Mouse (Mus musculus) retina, adult 2 months (tissue): Measurements from ENCODE around the gene Mga.

Experiments
- DNase-seq: peaks from one replicate; pipeline ENCODE4 v3.0.0-alpha.2; 2012; ENCODE audit warnings: low read depth, low spot score

The Mga gene

GRCm38 (mm10) chr2:119987441-119987840 lies 90.4 kb downstream of the Mga start:
- DNase-seq: no peak

GRCm38 (mm10) chr2:119988952-119989351 lies 91.9 kb downstream of the Mga start:
- no peak for DNase-seq

- no peak for DNase-seq
Observed at GRCm38 (mm10) chr2:119990881-119991280, 93.9 kb downstream of the Mga start.

- DNase-seq: no peak
Observed at GRCm38 (mm10) chr2:119992349-119992748, 95.3 kb downstream of the Mga start.

DNA sequence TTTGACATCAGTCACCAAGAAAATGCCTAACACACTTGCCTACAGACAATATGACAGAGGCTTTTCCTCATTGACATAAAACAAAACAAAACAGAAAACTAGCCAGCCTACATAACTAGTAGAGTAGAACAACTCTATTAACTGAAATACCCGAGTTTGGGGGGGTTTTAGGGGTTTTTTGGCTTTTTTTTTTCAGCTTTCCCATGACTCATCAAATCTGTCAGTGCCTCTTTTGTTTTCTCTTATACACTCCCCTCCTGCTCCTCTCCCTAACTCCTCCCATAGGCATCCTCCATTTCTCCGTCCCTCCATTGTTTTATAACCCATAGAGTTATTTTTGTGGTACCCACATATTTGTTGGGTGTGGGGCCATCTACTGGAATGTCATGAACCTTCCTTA lies 96.5 kb downstream of the Mga start:
- no peak for DNase-seq

DNA sequence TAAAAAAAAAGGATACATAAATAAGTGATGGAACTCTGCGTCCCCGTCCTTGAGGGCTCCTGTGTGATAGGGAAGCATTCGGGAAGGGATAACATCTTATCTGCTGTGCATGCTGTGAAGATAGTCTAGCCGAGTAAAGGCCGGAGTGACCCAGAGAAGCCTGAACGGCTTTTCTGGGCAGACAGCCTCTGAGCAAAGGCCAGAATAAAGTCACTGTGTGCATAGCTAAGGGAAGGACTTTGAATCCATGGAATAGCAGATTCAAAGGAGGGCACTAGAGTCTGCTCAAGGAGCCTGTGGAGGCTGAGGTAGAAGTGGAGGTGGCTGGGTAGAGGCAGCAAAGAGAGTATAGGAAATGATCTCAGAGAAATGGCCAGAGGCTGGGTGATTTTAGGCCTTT lies 97.8 kb downstream of the Mga start:
- no peak for DNase-seq

DNA sequence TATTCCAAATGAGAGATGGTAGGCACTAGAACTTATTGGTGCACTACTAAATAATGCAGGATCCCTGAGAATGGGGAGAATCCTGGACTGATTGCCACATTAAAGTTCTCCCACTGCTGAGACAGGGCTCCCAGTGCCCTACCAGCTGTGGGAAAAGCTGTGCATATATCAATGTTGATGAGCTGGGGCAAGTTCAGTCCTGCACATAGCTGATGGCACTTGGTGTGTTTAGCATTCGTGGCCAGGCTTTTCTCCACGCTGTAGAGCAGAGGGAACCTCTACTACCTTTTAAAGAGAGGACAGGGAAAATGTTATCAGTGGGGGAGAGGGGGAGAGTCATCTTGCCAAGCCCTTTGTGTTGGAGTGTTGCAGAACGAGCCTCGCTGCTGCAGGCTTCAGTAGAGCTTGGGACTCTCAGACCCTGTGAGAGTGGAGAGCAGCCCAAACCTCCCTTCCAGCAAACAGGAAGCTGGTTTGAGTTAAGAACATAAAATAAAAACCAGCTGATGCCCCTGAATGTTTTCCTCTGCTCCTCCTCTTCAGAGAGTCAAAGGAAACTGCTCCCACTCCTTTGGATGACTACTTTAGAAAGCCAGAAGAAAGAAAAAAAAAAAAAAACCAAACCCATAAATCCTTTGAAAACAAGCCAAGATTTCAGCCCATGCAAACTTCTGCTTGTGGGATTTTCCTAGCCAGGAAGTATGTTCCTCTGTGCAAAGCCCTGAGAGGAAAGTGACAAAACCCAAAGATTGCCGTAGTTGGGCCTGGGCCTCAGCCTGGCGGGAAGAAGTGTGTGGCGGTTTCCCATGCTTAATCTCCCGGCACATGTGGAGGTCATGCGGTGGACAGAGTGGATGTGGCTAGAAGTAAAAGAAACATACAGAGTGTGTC lies 98.6 kb downstream of the Mga start:
- DNase-seq: no peak

GRCm38 (mm10) chr2:119997354-119997753 lies 100.3 kb downstream of the Mga start:
- DNase-seq: no peak

DNA sequence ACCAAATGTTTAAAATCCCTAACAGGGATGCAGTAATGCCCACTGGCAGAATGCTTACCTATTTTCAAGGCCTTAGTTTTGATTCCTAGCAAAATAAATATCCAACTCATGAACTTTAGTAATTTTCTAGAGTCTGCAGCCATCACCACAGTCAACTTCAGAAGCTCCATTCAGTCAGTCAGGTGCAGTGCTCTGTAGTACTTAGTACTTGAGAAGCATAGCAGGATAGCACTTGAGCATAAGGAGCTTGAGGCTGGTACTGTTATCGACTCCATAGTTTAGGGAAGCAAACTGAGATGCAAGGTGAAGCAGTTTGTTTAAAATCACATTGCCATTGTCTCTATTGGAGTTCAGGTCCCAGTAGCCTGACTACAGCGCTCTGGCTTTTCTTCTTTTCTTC lies 102.7 kb downstream of the Mga start:
- DNase-seq: no peak

GRCm38 (mm10) chr2:120000882-120001584 lies 104.0 kb downstream of the Mga start:
- DNase-seq: no peak

DNA sequence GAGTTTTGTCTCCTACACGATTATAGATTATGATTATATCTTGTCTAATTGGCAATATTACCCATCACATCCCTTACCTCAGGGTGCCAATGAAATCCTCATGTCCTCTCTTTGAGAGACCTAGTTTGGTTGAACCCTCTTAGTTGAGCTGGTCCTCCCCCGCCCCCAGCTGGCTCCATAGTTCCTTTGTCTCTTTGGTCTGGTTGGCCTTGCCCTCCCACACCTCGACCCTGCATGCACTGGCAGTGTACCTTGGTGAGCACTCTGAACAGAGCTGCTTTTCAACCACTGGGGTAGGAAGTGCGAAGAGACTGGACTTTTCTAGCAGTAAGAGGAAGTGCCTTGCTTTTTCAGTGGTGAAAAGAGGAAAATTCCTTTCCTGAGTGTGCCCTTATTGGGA lies 104.9 kb downstream of the Mga start:
- no peak for DNase-seq

- DNase-seq: no peak
Observed at GRCm38 (mm10) chr2:120003970-120004369, 106.9 kb downstream of the Mga start.

DNA sequence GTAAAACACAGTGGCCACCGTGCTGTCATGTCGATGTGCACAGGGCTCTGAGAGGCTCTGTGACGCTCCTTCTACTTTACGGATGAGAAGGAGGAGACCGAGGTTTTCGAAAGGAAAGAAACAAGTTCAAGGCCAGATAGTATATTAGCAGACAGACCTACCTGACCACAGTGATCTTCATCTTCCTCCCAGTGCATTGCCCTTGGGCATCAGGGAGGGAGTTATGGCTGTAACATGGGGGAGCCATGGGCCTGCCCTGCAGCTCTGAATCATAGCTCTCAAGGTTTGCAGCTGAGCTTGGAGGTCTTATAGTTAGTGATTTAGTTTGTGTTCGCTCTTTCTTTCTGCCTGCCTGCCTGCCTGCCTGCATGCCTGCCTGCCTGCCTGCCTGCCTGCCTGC lies 109.7 kb downstream of the Mga start:
- no peak for DNase-seq

- DNase-seq: no peak
Observed at GRCm38 (mm10) chr2:120007680-120008210, 110.7 kb downstream of the Mga start.

- DNase-seq: no peak
Observed at GRCm38 (mm10) chr2:120008672-120009071, 111.6 kb downstream of the Mga start.

GRCm38 (mm10) chr2:120011462-120012200 lies 114.6 kb downstream of the Mga start:
- peak; percentile 45 for DNase-seq

GRCm38 (mm10) chr2:120012924-120013323 lies 115.9 kb downstream of the Mga start:
- DNase-seq: no peak

DNA sequence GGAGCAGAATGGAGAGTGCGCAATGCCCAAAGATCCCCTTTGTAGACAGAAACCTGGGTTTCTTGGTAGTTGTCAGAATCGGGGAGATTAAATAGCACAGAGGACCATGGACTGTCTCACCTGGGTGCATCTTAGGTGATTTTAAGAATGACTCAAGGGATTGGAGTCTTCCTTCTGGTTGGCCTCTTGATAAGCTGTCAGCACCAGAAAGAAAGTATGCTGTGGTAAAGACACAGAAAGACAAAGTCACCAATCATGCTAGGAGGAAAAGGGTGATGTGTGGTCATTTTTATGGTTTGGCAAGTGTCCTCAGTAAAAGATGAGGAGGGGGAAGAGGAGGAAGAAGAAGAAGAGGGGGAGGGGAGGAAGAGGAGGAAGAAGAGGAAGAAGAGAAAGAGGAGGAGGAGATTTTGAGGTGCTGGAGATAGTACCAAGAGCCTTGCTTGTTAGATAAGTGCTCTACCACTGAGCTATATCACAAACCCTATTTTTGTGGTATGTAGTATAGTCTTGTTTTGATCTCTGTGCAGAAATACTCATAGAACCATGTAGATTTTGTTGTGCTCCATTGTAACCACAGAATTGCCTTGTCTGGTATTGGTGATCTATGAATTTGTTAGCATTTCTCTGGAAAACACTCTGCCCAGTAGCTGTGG lies 116.9 kb downstream of the Mga start:
- no peak for DNase-seq

DNA sequence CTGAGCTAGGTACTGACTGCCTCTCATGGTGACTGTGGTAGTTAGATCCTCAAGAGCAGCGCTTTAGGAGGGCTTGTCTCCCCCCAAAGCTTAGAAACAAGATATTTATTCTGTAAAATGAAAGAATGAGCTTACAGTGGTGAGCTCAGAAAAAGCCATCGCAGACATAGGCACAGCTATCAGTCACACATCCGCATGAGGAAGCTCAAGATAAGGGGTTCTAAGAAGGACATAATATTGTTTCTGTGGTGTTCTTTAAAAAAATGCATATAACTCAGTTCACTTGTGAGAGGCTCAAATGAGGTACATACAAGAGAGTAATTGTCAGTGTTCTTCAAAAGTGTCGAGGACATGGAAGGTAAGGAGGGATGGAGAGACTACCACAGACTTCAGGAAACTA lies 118.9 kb downstream of the Mga start:
- no peak for DNase-seq

- no peak for DNase-seq
Observed at GRCm38 (mm10) chr2:120017599-120017998, 120.6 kb downstream of the Mga start.
